Mouse (Mus musculus): ENCODE measurements at regions not wholly inside any gene's neighbourhood (a gene's known extent, or its start where the extent isn't known, plus 50 kb on each side); places are given as distances from the start of the nearest gene placed in this dataset.

- no peak for TF ChIP-seq CTCF (conservative IDR thresholded peaks at IDR 0.05; ENCODE audit: insufficient read depth, insufficient read length, low read depth, low read length)
- TF ChIP-seq POLR2A (IDR thresholded peaks at IDR 0.05; ENCODE audit: low read depth, low read length): no peak
Measured at GRCm38 (mm10) chr13:72250419-72250818, 286.9 kb upstream of the Irx1 start.
